Mouse (Mus musculus) left cerebral cortex, postnatal 36 days (tissue): ENCODE measurements around the gene Zbtb26. TPM values are rescaled to one million over a fixed set of nuclear protein-coding genes. Genes with fewer than 3 reads are reported as not detected.

Source experiments
- DNase-seq, 2 experiments: peaks; one replicate each; pipeline ENCODE4 v3.0.0; 2021 to 2022; ENCODE audit warnings: low spot score in 2 of 2, mixed read lengths in 1 of 2
- intact Hi-C: fragments of 180-260 bp; cut with DNase I; formaldehyde crosslinking; loops from one replicate; pipeline ENCODE4 v1.15.1; 2025
- total RNA-seq, 2 experiments: library from RNA; stranded (reverse); gene quantifications; 2 replicates each; pipeline ENCODE4 v1.2.3; 2021

Zbtb26 gene
- 10 to 100 TPM in 1 of 2 experiments, 1 to 10 TPM in 1; 7.8 to 13.3 TPM for total RNA-seq

DNA sequence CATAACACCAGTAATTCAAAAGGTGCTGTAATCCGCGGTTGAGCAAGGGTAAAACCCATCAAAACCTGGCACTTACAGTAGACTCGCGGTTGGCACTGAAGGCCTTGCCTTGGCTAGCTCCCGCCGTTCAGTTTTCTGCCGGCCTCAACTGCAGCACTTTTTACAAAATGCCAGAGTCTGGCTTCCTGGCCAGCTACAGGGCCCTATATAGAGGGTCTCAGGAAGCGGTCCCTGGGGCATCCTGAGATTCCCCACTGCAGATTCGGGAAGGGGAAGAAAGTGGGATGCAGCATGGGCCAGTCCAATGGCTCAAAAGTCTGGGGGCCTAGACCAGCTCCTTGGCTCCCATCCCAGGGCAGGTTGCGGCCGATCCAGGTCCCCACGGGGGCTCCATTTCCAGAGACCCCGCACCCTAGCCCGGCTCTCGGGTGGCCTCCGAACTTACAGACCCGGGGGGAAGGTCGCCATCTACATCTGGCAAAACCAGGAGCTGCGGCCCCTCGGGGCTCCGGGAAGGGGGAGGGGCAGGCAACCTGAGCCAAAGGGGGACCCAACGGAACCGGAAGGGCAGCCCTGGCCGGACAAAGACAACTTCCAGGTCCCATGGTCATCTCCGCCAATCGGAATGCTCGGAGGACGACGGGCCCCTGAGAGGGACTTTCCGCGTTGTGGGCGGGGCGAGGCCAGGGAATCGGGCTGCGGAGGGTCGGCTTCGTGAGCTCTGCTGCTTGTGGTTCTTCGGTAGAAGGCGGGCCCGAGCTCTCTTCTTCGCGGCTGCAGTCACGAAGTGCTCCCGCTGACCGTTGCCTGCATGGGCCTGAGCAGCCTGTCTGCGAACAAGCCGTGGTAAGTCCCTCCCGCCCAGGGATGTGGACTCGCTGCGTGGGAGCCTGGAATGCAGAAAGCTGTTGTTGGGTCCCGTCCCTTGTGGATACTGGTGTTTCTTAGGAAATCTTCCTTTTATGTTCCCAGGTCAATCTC is at the start of gene Zbtb26, which contains the start of the genes Zbtb6 and Rabgap1:
Gene Zbtb26, minus strand, starts transcription at position 525 of the 981 bp plus-strand sequence.
Gene Zbtb6, minus strand, starts transcription at position 561 of the 981 bp plus-strand sequence.
Gene Rabgap1, plus strand, starts transcription at position 669 of the 981 bp plus-strand sequence.
- intact Hi-C loops = no loop called here

DNA sequence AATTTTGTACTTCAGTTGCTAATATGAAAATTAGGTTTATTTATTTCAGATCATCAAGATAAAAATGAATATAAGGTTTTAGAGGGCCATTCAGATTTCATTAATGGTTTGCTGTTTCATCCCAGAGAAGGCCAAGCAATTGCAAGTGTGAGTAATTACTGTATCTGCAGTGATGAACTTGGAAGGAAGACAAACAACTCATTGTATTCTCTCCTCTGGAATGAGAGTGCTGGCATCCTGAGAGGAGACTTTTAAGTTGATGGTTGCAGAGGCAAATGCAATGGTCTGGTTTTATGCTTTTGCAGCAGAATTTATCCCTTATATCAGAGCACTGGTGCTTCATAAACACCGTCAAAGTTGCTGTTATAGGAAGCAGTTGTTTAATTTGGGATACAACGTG is 46.0 kb upstream of the Zbtb26 start:
- intact Hi-C loops = loop anchor here (5.0 kb wide), 1 partner anchor 82 kb away; no protein-coding TSS in a partner anchor
- DNase-seq = no peak

More for the DNA sequence above, at the start of gene Zbtb26, which contains the start of the genes Zbtb6 and Rabgap1:
- peak; percentile 98 for DNase-seq

DNA sequence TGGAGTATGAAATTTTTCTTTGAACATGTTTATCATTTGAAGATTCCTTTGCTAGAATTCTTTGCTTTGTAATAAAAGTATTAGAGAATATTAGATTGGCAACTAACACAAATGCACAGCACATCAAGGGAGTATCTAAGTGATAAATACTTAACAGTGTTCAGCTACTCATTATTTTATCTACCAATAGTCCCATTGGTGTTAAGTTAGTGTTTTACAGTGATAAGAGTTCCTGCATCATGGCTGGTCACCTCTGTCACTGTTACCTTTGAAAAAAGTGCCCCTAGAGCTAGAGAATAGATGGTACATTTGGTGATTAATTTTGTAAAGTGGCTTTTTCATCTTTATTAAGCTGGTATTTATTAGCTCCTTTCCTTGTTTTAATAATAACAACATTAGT is 43.5 kb upstream of the Zbtb26 start:
- intact Hi-C loops = loop anchor here (5.0 kb wide), 1 partner anchor 79 kb away; no protein-coding TSS in a partner anchor
- no peak for DNase-seq

DNA sequence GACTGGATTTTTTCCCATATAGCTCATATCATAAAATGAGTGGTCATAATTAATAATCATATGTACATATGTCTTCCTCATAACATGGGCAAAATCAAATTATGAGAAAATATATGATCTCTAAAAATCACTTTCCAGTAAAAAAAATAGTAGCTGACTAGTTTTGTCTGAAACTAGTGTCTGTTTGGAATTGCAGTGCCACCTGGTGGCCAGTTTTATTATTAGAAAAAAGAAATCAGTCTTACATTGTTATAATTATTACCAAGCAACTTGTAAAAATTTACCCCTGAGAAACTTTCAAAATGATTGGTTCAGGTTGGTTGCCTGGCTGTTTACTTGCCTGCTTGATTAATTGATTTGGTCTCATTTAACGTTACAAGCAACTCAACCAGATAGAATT is 42.4 kb upstream of the Zbtb26 start:
- intact Hi-C loops = loop anchor here (5.0 kb wide), 1 partner anchor 78 kb away; no protein-coding TSS in a partner anchor
- DNase-seq = no peak

DNA sequence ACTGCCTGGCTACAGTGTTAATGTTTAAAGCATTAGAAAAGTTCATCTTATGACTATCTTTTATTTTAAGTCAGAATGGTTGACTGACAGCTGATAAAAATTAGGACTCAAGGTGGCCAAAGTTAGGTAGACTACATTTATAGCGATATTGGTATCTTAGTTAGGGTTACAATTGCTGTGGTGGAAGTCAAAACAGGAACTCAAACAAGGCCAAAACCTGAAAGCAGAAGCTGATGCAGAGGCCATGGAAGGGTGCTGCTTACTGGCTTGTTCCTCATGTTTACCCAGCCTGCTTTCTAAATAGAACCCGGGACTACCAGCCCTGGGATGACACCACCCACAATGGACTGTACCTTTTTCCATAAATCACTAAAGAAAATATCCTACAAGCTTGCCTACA is 41.2 kb upstream of the Zbtb26 start:
- intact Hi-C loops = no loop called here
- no peak for DNase-seq

- DNase-seq = no peak
- intact Hi-C loops = no loop called here
Measured at GRCm38 (mm10) chr2:37480039-37480438, 37.1 kb upstream of the Zbtb26 start.

- intact Hi-C loops = no loop called here
- no peak for DNase-seq
Measured at GRCm38 (mm10) chr2:37479559-37479958, 36.6 kb upstream of the Zbtb26 start.

- intact Hi-C loops = no loop called here
- no peak for DNase-seq
Measured at GRCm38 (mm10) chr2:37466266-37466665, 23.3 kb upstream of the Zbtb26 start.

GRCm38 (mm10) chr2:37460707-37461106 is 17.8 kb upstream of the Zbtb26 start:
- intact Hi-C loops = no loop called here
- DNase-seq = no peak

DNA sequence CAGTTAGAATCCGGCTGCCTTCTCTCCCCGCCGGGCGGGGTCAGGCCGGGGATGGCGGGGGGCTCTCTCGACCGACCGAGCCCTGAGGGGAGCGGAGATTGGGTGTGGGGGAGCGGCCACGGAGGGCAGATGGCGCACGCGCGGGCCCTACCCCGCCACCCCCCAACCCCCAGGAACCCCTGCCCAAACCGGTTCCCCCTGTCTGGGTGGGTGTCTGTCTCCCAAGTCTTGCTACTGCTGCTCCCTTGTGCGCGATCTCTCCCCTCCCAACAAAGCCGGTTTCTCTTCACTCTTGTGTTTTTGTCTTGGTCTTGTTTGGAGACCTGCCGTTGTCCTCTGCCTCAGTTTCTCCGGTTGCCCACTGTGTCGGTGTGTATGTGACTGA is 9.4 kb upstream of the Zbtb26 start:
- intact Hi-C loops = no loop called here
- DNase-seq = no peak

- intact Hi-C loops = no loop called here
- peak; percentile 92 to 94 for DNase-seq
Measured at GRCm38 (mm10) chr2:37451667-37452375, 8.9 kb upstream of the Zbtb26 start.

DNA sequence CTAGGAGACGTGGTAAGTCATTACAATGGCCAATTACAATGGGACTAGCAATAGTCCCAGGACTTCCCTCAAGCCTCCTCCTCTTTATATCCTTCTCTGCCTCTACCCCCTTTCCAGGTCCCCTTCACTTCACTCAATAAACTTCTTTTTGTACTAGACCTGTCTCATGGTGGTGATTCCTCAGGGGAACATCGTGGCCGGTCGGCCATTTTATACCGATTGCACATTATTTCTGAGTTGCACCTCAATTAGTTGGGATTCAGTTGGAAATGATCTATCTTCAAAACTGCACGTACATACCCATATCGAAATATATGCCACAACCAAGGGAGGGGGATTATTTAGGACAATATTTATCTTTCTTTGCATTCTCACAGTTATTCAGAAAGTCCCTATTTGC is 11.3 kb downstream of the Zbtb26 start:
- intact Hi-C loops = no loop called here
- no peak for DNase-seq

- intact Hi-C loops = no loop called here
- peak; percentile 82 to 85 for DNase-seq
Measured at GRCm38 (mm10) chr2:37430593-37431464, 12.1 kb downstream of the Zbtb26 start.

GRCm38 (mm10) chr2:37423671-37424070 is 19.3 kb downstream of the Zbtb26 start:
- no peak for DNase-seq
- intact Hi-C loops = no loop called here

DNA sequence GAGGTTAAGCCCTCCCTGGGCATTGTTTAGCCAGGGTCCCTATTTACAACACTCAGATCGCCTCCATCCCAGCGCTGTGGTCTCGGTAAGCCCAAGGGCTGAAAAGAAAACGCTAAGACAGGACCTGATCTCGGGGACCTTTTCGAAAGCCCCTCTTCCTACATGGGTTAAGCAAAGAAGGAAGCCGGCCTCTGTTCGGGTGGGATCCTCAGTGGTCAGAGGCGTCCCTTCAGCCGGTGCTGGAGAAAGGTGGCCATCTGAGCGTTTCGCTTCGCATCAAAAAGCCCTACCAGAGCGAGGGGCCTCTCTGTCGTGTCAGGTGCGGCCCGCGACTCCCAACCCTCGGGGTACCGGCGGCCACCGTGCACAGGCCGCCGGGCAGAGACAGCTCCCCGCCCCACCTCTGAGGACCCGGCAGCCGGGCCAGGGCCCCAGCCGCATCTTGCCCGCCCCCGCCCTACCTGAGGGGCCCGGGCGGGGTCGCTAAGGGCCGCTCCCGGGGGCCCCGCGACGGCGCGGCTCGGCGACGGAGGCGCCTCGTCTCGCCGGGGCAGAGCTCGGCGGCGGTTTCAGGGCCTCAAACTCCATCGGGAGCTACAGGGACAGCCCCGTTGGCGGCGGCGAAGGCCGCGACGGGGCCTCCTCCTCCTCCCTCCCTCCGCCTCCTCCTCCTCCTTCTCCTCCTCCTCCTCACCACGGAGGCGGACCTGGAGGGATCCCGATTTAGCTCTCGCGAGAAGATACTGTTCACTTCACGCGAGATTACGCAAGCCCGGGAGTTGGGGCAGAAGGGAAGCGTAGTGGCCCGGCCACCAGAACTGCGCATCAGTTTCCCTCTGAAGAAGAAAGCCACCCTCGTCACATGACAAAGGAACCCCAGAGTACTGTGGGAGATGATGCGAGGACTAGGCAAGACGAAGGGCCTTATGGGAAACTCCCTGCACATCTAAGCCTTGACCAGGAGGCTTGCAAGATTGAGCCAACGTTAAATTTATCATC is 20.3 kb downstream of the Zbtb26 start, which contains the start of gene Rc3h2:
Gene Rc3h2, minus strand, starts transcription at position 598 of the 999 bp plus-strand sequence.
- DNase-seq = peak; percentile 94 to 97
- intact Hi-C loops = no loop called here

DNA sequence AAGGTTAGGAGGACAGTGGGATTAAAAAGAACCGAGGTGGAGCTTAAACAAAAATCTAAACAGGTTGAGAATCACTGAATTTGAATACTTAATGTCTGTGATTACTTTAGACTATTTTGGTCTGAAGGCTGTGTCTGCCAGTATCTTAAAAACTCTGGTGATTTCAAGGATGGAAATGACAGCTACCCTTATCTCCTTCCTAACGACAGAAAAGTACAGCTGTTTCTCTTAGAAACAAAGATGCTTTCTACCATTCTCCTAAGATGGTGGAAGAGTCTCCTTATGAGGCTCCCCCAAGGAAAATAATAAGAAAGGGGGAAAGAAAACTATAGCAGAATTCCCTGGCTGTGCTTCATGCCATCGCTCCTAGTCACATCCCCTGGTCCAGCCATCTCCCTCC is 21.0 kb downstream of the Zbtb26 start:
- intact Hi-C loops = no loop called here
- DNase-seq = no peak

DNA sequence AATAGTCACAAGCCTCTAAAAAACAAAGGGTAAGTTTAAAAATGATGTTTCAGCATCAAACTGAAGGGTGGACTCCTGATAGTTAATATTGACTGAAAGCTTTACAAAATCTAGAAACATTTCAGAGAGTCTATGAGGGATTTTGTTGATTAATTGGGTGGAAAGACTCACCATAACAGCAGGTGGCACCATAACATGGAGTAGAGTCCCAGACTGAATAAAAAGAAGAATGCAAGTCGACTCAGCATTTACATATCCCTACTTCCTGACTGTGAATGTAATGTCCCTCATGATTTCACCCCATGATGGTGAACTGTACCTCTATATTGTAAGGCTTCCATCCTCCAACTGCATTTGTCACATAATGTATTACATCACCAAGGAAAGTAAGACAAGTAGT is 47.4 kb downstream of the Zbtb26 start:
- DNase-seq = no peak
- intact Hi-C loops = no loop called here

- peak in 1 of 2 experiments; percentile 8 for DNase-seq
- intact Hi-C loops = no loop called here
Measured at GRCm38 (mm10) chr2:37382921-37383320, 60.0 kb downstream of the Zbtb26 start.
